Mouse (Mus musculus) stomach, embryonic 14.5 days (tissue): ENCODE measurements around the gene Chd8. TPM values are rescaled to one million over a fixed set of nuclear protein-coding genes. Genes with fewer than 3 reads are reported as not detected.

Experiments
- ATAC-seq: fragments of 200-750 bp; cut with Nextera tagmentation; 2 replicates; pipeline ENCODE4 v1.8.0; 2017; ENCODE audit warnings: low read depth, moderate TSS enrichment; ENCODE audit not compliant: insufficient number of reproducible peaks, insufficient read depth, low FRiP score
- H3K27ac ChIP-seq: fragments of 300-500 bp; sonication (generic); 2 replicates; pipeline ENCODE4 v1.5.1; 2014; ENCODE audit warnings: mild to moderate bottlenecking, low read length, moderate library complexity, mixed read lengths
- H3K27me3 ChIP-seq: fragments of 300-500 bp; sonication (generic); 2 replicates; pipeline ENCODE4 v1.6.1; 2014; ENCODE audit warnings: low read length, control low read depth, mixed read lengths; ENCODE audit not compliant: control insufficient read depth, insufficient read depth
- H3K36me3 ChIP-seq: fragments of 300-500 bp; sonication (generic); 2 replicates; pipeline ENCODE4 v1.6.1; 2014; ENCODE audit warnings: mild to moderate bottlenecking, control low read depth, low read length, moderate library complexity, mixed read lengths; ENCODE audit not compliant: control insufficient read depth, insufficient read depth
- H3K4me1 ChIP-seq: fragments of 300-500 bp; sonication (generic); 2 replicates; pipeline ENCODE4 v1.6.1; 2014; ENCODE audit warnings: low read length, control low read depth, mixed read lengths; ENCODE audit not compliant: control insufficient read depth, insufficient read depth
- H3K4me2 ChIP-seq: fragments of 300-500 bp; sonication (generic); replicated peaks from 2 replicates; pipeline ENCODE4 v1.6.1; 2014; ENCODE audit warnings: low read depth, low read length, control low read depth
- H3K4me3 ChIP-seq: fragments of 300-500 bp; sonication (generic); 2 replicates; pipeline ENCODE4 v1.5.1; 2014; ENCODE audit warnings: low read depth, low read length, control low read depth
- H3K9ac ChIP-seq: fragments of 300-500 bp; sonication (generic); replicated peaks from 2 replicates; pipeline ENCODE4 v1.6.1; 2014; ENCODE audit warnings: low read depth, mild to moderate bottlenecking, control low read depth, low read length, moderate library complexity, mixed read lengths
- H3K9me3 ChIP-seq: fragments of 300-500 bp; sonication (generic); 2 replicates; pipeline ENCODE4 v1.6.1; 2016; ENCODE audit warnings: low read depth, low read length, control low read depth; ENCODE audit not compliant: control insufficient read depth
- WGBS: fragments of 180-500 bp; shearing (Covaris S2); extraction: QIAGEN DNeasy Blood & Tissue Kit; methylation state at CpG from one replicate; pipeline ENCODE4 v1.1.7; 2014; 5-methylcytosine and 5-hydroxymethylcytosine counted together
- polyA plus RNA-seq: library from polyadenylated mRNA; unstranded; fragments of >200 nt; fragmentation: Nextera tagmentation; extraction: Ambion mirVana; gene quantifications from 2 replicates; pipeline ENCODE4 v1.2.1, GENCODE M21; 2014

Gene Chd8
- polyA plus RNA-seq, 1 experiment from 2014 or later, result 49.7 TPM

- H3K9ac ChIP-seq, result peak within 1 kb of the TSS; percentile 77
- H3K4me2 ChIP-seq, result peak within 1 kb of the TSS; percentile 58
- peak; percentile 97 for ATAC-seq
- 0 out of 2 replicates have a peak, but pooled peaks cover 6% of the 10 kb centered on the region for H3K4me1 ChIP-seq
- peaks cover 9% of the 10 kb centered on the region; the same call in 1 of the 2 replicates for H3K36me3 ChIP-seq
- H3K4me3 ChIP-seq, result peak within 1 kb of the TSS; percentile 75
- peak within 1 kb of the TSS; percentile 61 for H3K27ac ChIP-seq
- H3K9me3 ChIP-seq, result no peaks in the 10 kb centered on the region
- WGBS, result under 1% methylated on average over 58 of the region's 66 CpGs
- H3K27me3 ChIP-seq, result no peaks in the 10 kb centered on the region
These were observed 21.6 kb upstream of the Chd8 start, which contains the start of the genes Tox4 and Rab2b for GRCm38 (mm10) chr14:52278932-52279746. Gene Tox4 (plus strand): TSS chr14:52279146. Gene Rab2b (minus strand): TSS chr14:52279545.

- Histone ChIP-seq H3K4me2 (no peak overlapping the region), H3K27ac (no peak overlapping the region), H3K9ac (no peak overlapping the region), H3K4me1 (0 out of 2 replicates have a peak, but pooled peaks cover 6% of the 10 kb centered on the region), H3K9me3 (no peaks in the 10 kb centered on the region), H3K36me3 (peaks cover 14% of the 10 kb centered on the region; the same call in 1 of the 2 replicates), H3K4me3 (no peak overlapping the region), H3K27me3 (no peaks in the 10 kb centered on the region)
- WGBS, result 91% methylated on average over 4 of the region's 4 CpGs
- no peak for ATAC-seq
These were observed 19.6 kb upstream of the Chd8 start for GRCm38 (mm10) chr14:52277210-52277609.

GRCm38 (mm10) chr14:52272781-52273180 is 15.2 kb upstream of the Chd8 start:
- H3K4me2 ChIP-seq, result no peak overlapping the region
- 67% methylated on average over 3 of the region's 3 CpGs for WGBS
- H3K36me3 ChIP-seq, result peaks cover 14% of the 10 kb centered on the region; the same call in 1 of the 2 replicates
- no peaks in the 10 kb centered on the region for H3K27me3 ChIP-seq
- H3K9me3 ChIP-seq, result no peaks in the 10 kb centered on the region
- H3K4me1 ChIP-seq, result no peaks in the 10 kb centered on the region
- no peak overlapping the region for H3K9ac ChIP-seq
- H3K27ac ChIP-seq, result no peak overlapping the region
- no peak overlapping the region for H3K4me3 ChIP-seq
- ATAC-seq, result no peak

GRCm38 (mm10) chr14:52256311-52257175 is 1.0 kb downstream of the Chd8 start:
- peak overlapping the region; percentile 87 for H3K4me3 ChIP-seq
- H3K4me2 ChIP-seq, result peak overlapping the region; percentile 74
- no peaks in the 10 kb centered on the region for H3K9me3 ChIP-seq
- WGBS, result 7% methylated on average over 18 of the region's 18 CpGs
- H3K4me1 ChIP-seq, result peaks cover 5% of the 10 kb centered on the region; the same call in 1 of the 2 replicates
- peak overlapping the region; percentile 93 for H3K27ac ChIP-seq
- H3K9ac ChIP-seq, result peak overlapping the region; percentile 89
- H3K27me3 ChIP-seq, result no peaks in the 10 kb centered on the region
- no peaks in the 10 kb centered on the region for H3K36me3 ChIP-seq
- no peak for ATAC-seq

- Histone ChIP-seq H3K4me3 (no peak overlapping the region), H3K4me2 (no peak overlapping the region), H3K27me3 (no peaks in the 10 kb centered on the region), H3K9ac (no peak overlapping the region), H3K9me3 (no peaks in the 10 kb centered on the region), H3K4me1 (peaks cover 13% of the 10 kb centered on the region), H3K27ac (no peak overlapping the region), H3K36me3 (no peaks in the 10 kb centered on the region)
- no peak for ATAC-seq
- WGBS, result 76% methylated on average over 4 of the region's 4 CpGs
These were observed 11.5 kb downstream of the Chd8 start for GRCm38 (mm10) chr14:52246129-52246528.

GRCm38 (mm10) chr14:52244690-52245042 is 12.9 kb downstream of the Chd8 start:
- Histone ChIP-seq H3K27ac (peak overlapping the region; percentile 87), H3K4me1 (peaks cover 13% of the 10 kb centered on the region), H3K4me2 (peak overlapping the region; percentile 78), H3K9me3 (no peaks in the 10 kb centered on the region), H3K9ac (peak overlapping the region; percentile 58), H3K27me3 (no peaks in the 10 kb centered on the region), H3K36me3 (no peaks in the 10 kb centered on the region; the same call in 1 of the 2 replicates), H3K4me3 (peak overlapping the region; percentile 67)
- WGBS, result 12% methylated on average over 7 of the region's 7 CpGs
- ATAC-seq, result no peak

GRCm38 (mm10) chr14:52244041-52244689 is 13.4 kb downstream of the Chd8 start:
- Histone ChIP-seq H3K4me3 (peak overlapping the region; percentile 67), H3K27me3 (no peaks in the 10 kb centered on the region), H3K4me2 (peak overlapping the region; percentile 78), H3K27ac (peak overlapping the region; percentile 87), H3K9me3 (no peaks in the 10 kb centered on the region), H3K36me3 (no peaks in the 10 kb centered on the region; the same call in 1 of the 2 replicates), H3K4me1 (peaks cover 13% of the 10 kb centered on the region), H3K9ac (peak overlapping the region; percentile 74)
- WGBS, result 2% methylated on average over 31 of the region's 32 CpGs
- ATAC-seq, result peak; percentile 99

- Histone ChIP-seq H3K9ac (no peak overlapping the region), H3K9me3 (no peaks in the 10 kb centered on the region), H3K27ac (no peak overlapping the region), H3K36me3 (peaks cover 58% of the 10 kb centered on the region), H3K4me2 (no peak overlapping the region), H3K4me3 (no peak overlapping the region), H3K27me3 (no peaks in the 10 kb centered on the region), H3K4me1 (no peaks in the 10 kb centered on the region)
- WGBS, result 91% methylated on average over 1 of the region's 1 CpGs
- no peak for ATAC-seq
These were observed 21.4 kb downstream of the Chd8 start for GRCm38 (mm10) chr14:52236216-52236615.
